Mouse (Mus musculus) myocyte (in vitro differentiated cells): Measurements from ENCODE around the gene Natd1.

Experiments
- CEBPB ChIP-seq: IDR thresholded peaks from 2 replicates; pipeline ENCODE4 v1.6.1; 2011; ENCODE audit warnings: mild to moderate bottlenecking, moderate library complexity; ENCODE audit not compliant: poor library complexity, insufficient read depth, severe bottlenecking
- E2F4 ChIP-seq: IDR thresholded peaks from one replicate; pipeline ENCODE4 v1.6.1; 2011; ENCODE audit warnings: mild to moderate bottlenecking, control low read depth, moderate library complexity; ENCODE audit not compliant: insufficient read depth
- MAX ChIP-seq: IDR thresholded peaks from one replicate; pipeline ENCODE4 v1.6.1; 2011; ENCODE audit warnings: low read depth, mild to moderate bottlenecking, control low read depth
- MYOD1 ChIP-seq, 3 experiments: IDR thresholded peaks; one replicate each; pipeline ENCODE4 v1.6.1; 2011; ENCODE audit warnings: control low read depth in 2 of 3, low read depth in 2 of 3, mild to moderate bottlenecking in 2 of 3, moderate library complexity in 1 of 3; ENCODE audit not compliant: insufficient read length in 2 of 3, control insufficient read depth in 1 of 3
- MYOG ChIP-seq, 3 experiments: IDR thresholded peaks; one replicate each; pipeline ENCODE4 v1.6.1; 2011; ENCODE audit warnings: control low read depth in 2 of 3, low read depth in 2 of 3, mild to moderate bottlenecking in 2 of 3; ENCODE audit not compliant: insufficient read length in 2 of 3, control insufficient read depth in 1 of 3, insufficient read depth in 1 of 3
- POLR2A ChIP-seq: IDR thresholded peaks from one replicate; pipeline ENCODE4 v1.6.1; 2011; ENCODE audit warnings: low read depth, mild to moderate bottlenecking, control low read depth, moderate library complexity; ENCODE audit not compliant: insufficient read length
- POLR2AphosphoS2 ChIP-seq: IDR thresholded peaks from one replicate; pipeline ENCODE4 v1.6.1; 2011; ENCODE audit warnings: low read depth, control low read depth; ENCODE audit not compliant: insufficient read length
- SRF ChIP-seq: IDR thresholded peaks from one replicate; pipeline ENCODE4 v1.6.1; 2011; ENCODE audit warnings: low read depth; ENCODE audit not compliant: control insufficient read depth, insufficient read length
- TCF12 ChIP-seq: IDR thresholded peaks from one replicate; pipeline ENCODE4 v1.6.1; 2011; ENCODE audit warnings: mild to moderate bottlenecking, control low read depth; ENCODE audit not compliant: poor library complexity, insufficient read depth, severe bottlenecking
- USF1 ChIP-seq: IDR thresholded peaks from one replicate; pipeline ENCODE4 v1.6.1; 2011; ENCODE audit warnings: low read depth, mild to moderate bottlenecking, control low read depth, moderate library complexity

DNA sequence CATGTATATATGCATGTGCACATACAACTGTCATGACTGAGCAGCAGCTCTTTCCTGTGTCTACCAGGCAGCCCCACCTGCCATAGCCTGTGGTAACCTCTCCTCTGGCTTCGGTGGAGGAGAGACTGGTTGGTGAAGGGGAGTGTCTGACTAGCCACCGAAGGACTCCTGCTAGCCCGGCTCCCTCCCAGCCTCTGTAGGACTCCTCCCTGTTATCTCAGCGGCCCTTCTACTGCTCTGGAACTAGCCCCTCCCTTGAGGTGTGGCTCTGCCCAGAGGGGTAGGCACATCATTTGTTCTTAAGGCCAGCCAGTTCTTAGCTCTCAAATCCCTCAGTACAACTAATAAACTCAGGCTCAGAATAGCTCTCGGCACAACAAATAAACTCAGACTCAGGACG is 9.9 kb upstream of the Natd1 start:
- TF ChIP-seq USF1, result no peak
- no peak for TF ChIP-seq POLR2A
- TF ChIP-seq SRF, result no peak
- TF ChIP-seq POLR2AphosphoS2, result no peak
- no peak for TF ChIP-seq CEBPB
- no peak for TF ChIP-seq TCF12
- TF ChIP-seq E2F4, result no peak
- no peak for TF ChIP-seq MYOG (IDR thresholded peaks at IDR 0.05; ENCODE audit: control insufficient read depth in 1 of 3, insufficient read depth in 1 of 3, insufficient read length in 2 of 3, low read depth in 2 of 3)
- TF ChIP-seq MAX, result no peak
- TF ChIP-seq MYOD1 (IDR thresholded peaks at IDR 0.05; ENCODE audit: control insufficient read depth in 1 of 3, insufficient read length in 2 of 3, low read depth in 2 of 3), result no peak
